Mouse (Mus musculus): ENCODE data around the gene Olfr320. TPM values are rescaled to one million over a fixed set of nuclear protein-coding genes. Genes with fewer than 3 reads are reported as not detected.

Gene Olfr320
- polyA plus RNA-seq (2012; rRNA removed): not detected in 2 replicates

GRCm38 (mm10) chr11:58680799-58681198, at the start of gene Olfr320:
Gene Olfr320 (plus strand): TSS chr11:58681099.
- TF ChIP-seq CTCF (IDR thresholded peaks at IDR 0.05; ENCODE audit: control insufficient read depth, insufficient read depth, insufficient replicate concordance, low read depth, low read length) (no peak), POLR2A (IDR thresholded peaks at IDR 0.05; ENCODE audit: control insufficient read depth, low read depth, low read length) (no peak)
- Histone ChIP-seq H3K27ac (ENCODE audit: control insufficient read depth, insufficient read depth, low read depth, low read length) (no peak within 1 kb of the TSS), H3K4me3 (ENCODE audit: control insufficient read depth, low read depth, low read length) (no peak within 1 kb of the TSS)

GRCm38 (mm10) chr11:58634878-58635277, 46.0 kb upstream of the Olfr320 start:
- Histone ChIP-seq H3K36me3 (ENCODE audit: control insufficient read depth, insufficient read depth, low read length) (no peaks in the 10 kb centered on the region), H3K4me3 (ENCODE audit: control insufficient read depth, low read depth, low read length) (no peak overlapping the region), H3K27ac (ENCODE audit: control insufficient read depth, insufficient read depth, low read depth, low read length) (no peak overlapping the region), H3K27me3 (ENCODE audit: control insufficient read depth, insufficient read depth, low read length) (no peaks in the 10 kb centered on the region), H3K4me1 (ENCODE audit: control insufficient read depth, insufficient read depth, low read length) (no peaks in the 10 kb centered on the region)
- TF ChIP-seq CTCF (IDR thresholded peaks at IDR 0.05; ENCODE audit: control insufficient read depth, insufficient read depth, insufficient replicate concordance, low read depth, low read length) (no peak), POLR2A (IDR thresholded peaks at IDR 0.05; ENCODE audit: control insufficient read depth, low read depth, low read length) (no peak)

More at GRCm38 (mm10) chr11:58680799-58681198, at the start of gene Olfr320:
- no peaks in the 10 kb centered on the region for H3K27me3 ChIP-seq (ENCODE audit: control insufficient read depth, insufficient read depth, low read length)
- H3K4me1 ChIP-seq (ENCODE audit: control insufficient read depth, insufficient read depth, low read length): no peaks in the 10 kb centered on the region
- H3K36me3 ChIP-seq (ENCODE audit: control insufficient read depth, insufficient read depth, low read length): no peaks in the 10 kb centered on the region

GRCm38 (mm10) chr11:58636376-58636977, 44.4 kb upstream of the Olfr320 start:
- Histone ChIP-seq H3K4me1 (ENCODE audit: control insufficient read depth, insufficient read depth, low read length) (peaks cover 3% of the 10 kb centered on the region), H3K4me3 (ENCODE audit: control insufficient read depth, low read depth, low read length) (no peak overlapping the region), H3K27me3 (ENCODE audit: control insufficient read depth, insufficient read depth, low read length) (no peaks in the 10 kb centered on the region), H3K36me3 (ENCODE audit: control insufficient read depth, insufficient read depth, low read length) (no peaks in the 10 kb centered on the region), H3K27ac (ENCODE audit: control insufficient read depth, insufficient read depth, low read depth, low read length) (no peak overlapping the region)
- TF ChIP-seq POLR2A (IDR thresholded peaks at IDR 0.05; ENCODE audit: control insufficient read depth, low read depth, low read length) (no peak), CTCF (IDR thresholded peaks at IDR 0.05; ENCODE audit: control insufficient read depth, insufficient read depth, insufficient replicate concordance, low read depth, low read length) (peak; percentile 86)

GRCm38 (mm10) chr11:58638176-58638701, 42.7 kb upstream of the Olfr320 start:
- Histone ChIP-seq H3K36me3 (ENCODE audit: control insufficient read depth, insufficient read depth, low read length) (no peaks in the 10 kb centered on the region), H3K4me3 (ENCODE audit: control insufficient read depth, low read depth, low read length) (no peak overlapping the region), H3K27ac (ENCODE audit: control insufficient read depth, insufficient read depth, low read depth, low read length) (no peak overlapping the region), H3K27me3 (ENCODE audit: control insufficient read depth, insufficient read depth, low read length) (no peaks in the 10 kb centered on the region), H3K4me1 (ENCODE audit: control insufficient read depth, insufficient read depth, low read length) (peaks cover 3% of the 10 kb centered on the region)
- no peak for TF ChIP-seq CTCF (IDR thresholded peaks at IDR 0.05; ENCODE audit: control insufficient read depth, insufficient read depth, insufficient replicate concordance, low read depth, low read length)
- no peak for TF ChIP-seq POLR2A (IDR thresholded peaks at IDR 0.05; ENCODE audit: control insufficient read depth, low read depth, low read length)

GRCm38 (mm10) chr11:58640272-58640867, 40.5 kb upstream of the Olfr320 start, which contains the start of gene Trim58:
Gene Trim58 (plus strand): TSS chr11:58640465.
- H3K36me3 ChIP-seq (ENCODE audit: control insufficient read depth, insufficient read depth, low read length): no peaks in the 10 kb centered on the region
- H3K27ac ChIP-seq (ENCODE audit: control insufficient read depth, insufficient read depth, low read depth, low read length): no peak within 1 kb of the TSS
- peak within 1 kb of the TSS; percentile 45 for H3K4me3 ChIP-seq (ENCODE audit: control insufficient read depth, low read depth, low read length)
- peaks cover 3% of the 10 kb centered on the region for H3K4me1 ChIP-seq (ENCODE audit: control insufficient read depth, insufficient read depth, low read length)
- TF ChIP-seq CTCF (IDR thresholded peaks at IDR 0.05; ENCODE audit: control insufficient read depth, insufficient read depth, insufficient replicate concordance, low read depth, low read length) (no peak), POLR2A (IDR thresholded peaks at IDR 0.05; ENCODE audit: control insufficient read depth, low read depth, low read length) (no peak)
- H3K27me3 ChIP-seq (ENCODE audit: control insufficient read depth, insufficient read depth, low read length): no peaks in the 10 kb centered on the region

- H3K4me1 ChIP-seq (ENCODE audit: control insufficient read depth, insufficient read depth, low read length): peaks cover 3% of the 10 kb centered on the region
- no peak overlapping the region for H3K27ac ChIP-seq (ENCODE audit: control insufficient read depth, insufficient read depth, low read depth, low read length)
- H3K36me3 ChIP-seq (ENCODE audit: control insufficient read depth, insufficient read depth, low read length): no peaks in the 10 kb centered on the region
- H3K4me3 ChIP-seq (ENCODE audit: control insufficient read depth, low read depth, low read length): no peak overlapping the region
- no peak for TF ChIP-seq POLR2A (IDR thresholded peaks at IDR 0.05; ENCODE audit: control insufficient read depth, low read depth, low read length)
- TF ChIP-seq CTCF (IDR thresholded peaks at IDR 0.05; ENCODE audit: control insufficient read depth, insufficient read depth, insufficient replicate concordance, low read depth, low read length): no peak
- no peaks in the 10 kb centered on the region for H3K27me3 ChIP-seq (ENCODE audit: control insufficient read depth, insufficient read depth, low read length)
These were observed 39.8 kb upstream of the Olfr320 start for GRCm38 (mm10) chr11:58641057-58641456.

- H3K27ac ChIP-seq (ENCODE audit: control insufficient read depth, insufficient read depth, low read depth, low read length): no peak overlapping the region
- TF ChIP-seq CTCF (IDR thresholded peaks at IDR 0.05; ENCODE audit: control insufficient read depth, insufficient read depth, insufficient replicate concordance, low read depth, low read length) (no peak), POLR2A (IDR thresholded peaks at IDR 0.05; ENCODE audit: control insufficient read depth, low read depth, low read length) (no peak)
These were observed 39.1 kb upstream of the Olfr320 start for GRCm38 (mm10) chr11:58641638-58642358.

More at GRCm38 (mm10) chr11:58641638-58642358, 39.1 kb upstream of the Olfr320 start:
- Histone ChIP-seq H3K4me1 (ENCODE audit: control insufficient read depth, insufficient read depth, low read length) (peaks cover 3% of the 10 kb centered on the region), H3K4me3 (ENCODE audit: control insufficient read depth, low read depth, low read length) (no peak overlapping the region), H3K36me3 (ENCODE audit: control insufficient read depth, insufficient read depth, low read length) (no peaks in the 10 kb centered on the region), H3K27me3 (ENCODE audit: control insufficient read depth, insufficient read depth, low read length) (no peaks in the 10 kb centered on the region)

Data from testis, adult 2 months (tissue).